ENCODE assay signal across 8 mouse cellular contexts in the genomic region with DNA sequence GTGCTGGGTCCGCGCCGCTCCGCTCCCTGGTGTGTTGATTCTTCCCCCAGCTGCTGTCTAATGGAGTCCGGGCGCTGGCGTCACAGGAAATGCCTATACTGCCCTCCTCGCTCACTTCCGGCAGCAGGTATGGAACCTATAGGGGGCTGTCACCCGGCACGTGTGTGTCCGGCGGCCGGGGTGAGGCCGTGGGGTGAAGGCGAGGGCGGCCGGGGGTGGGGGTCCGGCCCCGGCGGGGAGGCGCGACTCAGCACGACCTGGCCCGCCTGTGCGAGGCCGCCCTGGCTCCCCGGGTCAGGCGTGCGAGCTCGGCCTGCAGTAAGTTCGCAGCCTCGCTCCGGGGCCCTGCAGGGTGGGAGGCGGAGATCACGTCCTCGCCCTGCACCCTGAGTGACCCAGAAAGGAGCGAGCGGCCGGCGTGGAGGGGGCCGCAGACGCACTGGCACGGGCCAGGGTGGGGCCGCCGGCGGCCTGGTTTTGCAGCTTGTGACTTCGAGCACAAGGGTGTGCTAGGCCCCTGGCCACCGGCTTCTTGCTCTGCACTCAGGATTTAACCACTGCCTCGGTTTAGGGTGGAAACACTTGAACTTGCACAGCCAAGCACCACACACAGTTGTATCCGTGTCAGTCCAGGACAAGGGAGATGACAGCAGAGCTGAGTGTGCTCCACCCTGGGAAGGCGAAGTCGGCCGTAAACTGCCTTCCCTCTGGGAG. TPM values are rescaled to one million over a fixed set of nuclear protein-coding genes. Genes with fewer than 3 reads are reported as not detected.
DNase-seq lines count a peak whose midpoint lies in the region; ATAC-seq and TF ChIP-seq lines count a peak whose summit lies in the region.

A gene (minus strand): TSS at position 82 of the 714 bp plus-strand sequence.

- H3K9me3 ChIP-seq in embryonic facial prominence, embryonic 15.5 days (replicated peaks), result no peaks in the 10 kb centered on the region
- no peaks in the 10 kb centered on the region for H3K9me3 ChIP-seq in heart, embryonic 10.5 days
- H3K9me3 ChIP-seq in kidney, embryonic 15.5 days (replicated peaks), result no peaks in the 10 kb centered on the region

- under 1% methylated on average over 54 of the region's 54 CpGs for WGBS in bone marrow, adult 2 months
- under 1% methylated on average over 50 of the region's 54 CpGs for WGBS in embryonic facial prominence, embryonic 15.5 days
- under 1% methylated on average over 54 of the region's 54 CpGs for WGBS in heart, embryonic 10.5 days
- WGBS in kidney, embryonic 15.5 days, result under 1% methylated on average over 54 of the region's 54 CpGs

- H3K27ac ChIP-seq in bone marrow, adult 2 months (ENCODE audit: control insufficient read depth, insufficient read depth, low read depth, low read length, poor library complexity), result peak within 1 kb of the TSS; percentile 97
- peak within 1 kb of the TSS; percentile 92 for H3K27ac ChIP-seq in embryonic facial prominence, embryonic 15.5 days (replicated peaks)
- H3K27ac ChIP-seq in heart, embryonic 10.5 days, result peak within 1 kb of the TSS; percentile 99
- peak within 1 kb of the TSS; percentile 95 for H3K27ac ChIP-seq in kidney, embryonic 15.5 days

- H3K4me2 ChIP-seq in embryonic facial prominence, embryonic 15.5 days (replicated peaks), result peak within 1 kb of the TSS; percentile 79
- peak within 1 kb of the TSS; percentile 84 for H3K4me2 ChIP-seq in kidney, embryonic 15.5 days

- DNase-seq in A20 (ENCODE audit: low read depth, low spot score), result peak; percentile 87
- DNase-seq in heart, embryonic 10.5 days (ENCODE audit: low spot score), result peak; percentile 96
- DNase-seq in liver, result peak; percentile 91
- DNase-seq in spleen, postnatal 4 days (ENCODE audit: low spot score in 2 of 2), result peak; percentile 84 to 91

- H3K4me3 ChIP-seq in bone marrow, adult 2 months (replicated peaks; ENCODE audit: control insufficient read depth, low read depth, low read length), result peak within 1 kb of the TSS; percentile 66
- peak within 1 kb of the TSS; percentile 89 for H3K4me3 ChIP-seq in embryonic facial prominence, embryonic 15.5 days (replicated peaks)
- H3K4me3 ChIP-seq in heart, embryonic 10.5 days, result peak within 1 kb of the TSS; percentile 95
- peak within 1 kb of the TSS; percentile 95 for H3K4me3 ChIP-seq in kidney, embryonic 15.5 days (replicated peaks)

- H3K9ac ChIP-seq in embryonic facial prominence, embryonic 15.5 days, result peak within 1 kb of the TSS; percentile 96
- peak within 1 kb of the TSS; percentile 97 for H3K9ac ChIP-seq in kidney, embryonic 15.5 days

- H3K36me3 ChIP-seq in embryonic facial prominence, embryonic 15.5 days, result no peaks in the 10 kb centered on the region
- H3K36me3 ChIP-seq in heart, embryonic 10.5 days, result peaks cover 15% of the 10 kb centered on the region
- H3K36me3 ChIP-seq in kidney, embryonic 15.5 days, result peaks cover 12% of the 10 kb centered on the region

- peaks cover 2% of the 10 kb centered on the region; the same call in 1 of the 2 replicates for H3K4me1 ChIP-seq in bone marrow, adult 2 months (ENCODE audit: control insufficient read depth, insufficient read depth, low read length)
- H3K4me1 ChIP-seq in embryonic facial prominence, embryonic 15.5 days, result peaks cover 18% of the 10 kb centered on the region
- peaks cover 34% of the 10 kb centered on the region for H3K4me1 ChIP-seq in heart, embryonic 10.5 days
- H3K4me1 ChIP-seq in kidney, embryonic 15.5 days, result peaks cover 23% of the 10 kb centered on the region

- no peaks in the 10 kb centered on the region for H3K27me3 ChIP-seq in embryonic facial prominence, embryonic 15.5 days
- no peaks in the 10 kb centered on the region for H3K27me3 ChIP-seq in heart, embryonic 10.5 days (ENCODE audit: insufficient read depth, poor library complexity, severe bottlenecking)
- H3K27me3 ChIP-seq in kidney, embryonic 15.5 days, result no peaks in the 10 kb centered on the region

- TF ChIP-seq CTCF in bone marrow, adult 2 months (IDR thresholded peaks at IDR 0.05; ENCODE audit: control insufficient read depth, insufficient read depth, low read length), result peak; percentile 1; the same call in 1 of the 2 replicates

- peak; percentile 93 for ATAC-seq in embryonic facial prominence, embryonic 15.5 days (ENCODE audit: insufficient number of reproducible peaks, low FRiP score, low TSS enrichment, low read depth)
- peak; percentile 94 for ATAC-seq in kidney, embryonic 15.5 days (replicated peaks; ENCODE audit: low FRiP score)
- ATAC-seq in monocyte, adult 5-6 weeks (replicated peaks; ENCODE audit: insufficient number of reproducible peaks, low FRiP score, low TSS enrichment, poor library complexity, severe bottlenecking), result peak; percentile 90

- TF ChIP-seq POLR2A in bone marrow, adult 2 months (IDR thresholded peaks at IDR 0.05; ENCODE audit: borderline replicate concordance, control insufficient read depth, low read depth, low read length), result peak; percentile 93

RNA-seq across cellular contexts. Expression of the gene that starts here (rescaled TPM):
- 88.4 and 115 TPM in 2 replicates for polyA plus RNA-seq in bone marrow, adult 2 months (2011; ENCODE audit: insufficient read depth, insufficient read length, low replicate concordance, missing spikeins)
- 38.0 and 39.8 TPM in 2 replicates for polyA plus RNA-seq in embryonic facial prominence, embryonic 15.5 days (2015; fragmentation: Nextera tagmentation; extraction: Ambion mirVana)
- 24.4 and 26.3 TPM in 2 replicates for polyA plus RNA-seq in heart, embryonic 10.5 days (2016; fragmentation: Nextera tagmentation; extraction: Ambion mirVana)
- polyA plus RNA-seq in kidney, embryonic 15.5 days (2015; fragmentation: Nextera tagmentation; extraction: Ambion mirVana), result 36.2 and 38.7 TPM in 2 replicates
- total RNA-seq in monocyte, adult 5-6 weeks (2017), result 228 to 273 TPM (median 242 TPM) in 3 replicates

Comparison
In these comparisons a context has a peak if more than half of its experiments do, and no peak if none do; other contexts are left out.
1. Peak in every context shown above with its lines: DNase-seq, ATAC-seq, H3K4me3 ChIP-seq and H3K27ac ChIP-seq.